Mouse (Mus musculus) thymus, adult 2 months (tissue): ENCODE data around the gene Pfkfb4. TPM values are rescaled to one million over a fixed set of nuclear protein-coding genes. Genes with fewer than 3 reads are reported as not detected.

ENCODE experiments used
- DNase-seq: peaks from one replicate; pipeline ENCODE4 v3.0.0; 2021
- H3K27ac ChIP-seq: fragments of 200-500 bp; 2 replicates; pipeline ENCODE4 v1.5.1; 2012; ENCODE audit warnings: low read length, control low read depth; ENCODE audit not compliant: control insufficient read depth, insufficient read depth
- H3K27me3 ChIP-seq: fragments of 200-500 bp; 2 replicates; pipeline ENCODE4 v1.6.1; 2012; ENCODE audit warnings: mild to moderate bottlenecking, low read length, moderate library complexity, mixed read lengths; ENCODE audit not compliant: control insufficient read depth, insufficient read depth
- H3K36me3 ChIP-seq: fragments of 200-500 bp; 2 replicates; pipeline ENCODE4 v1.6.1; 2012; ENCODE audit warnings: mild to moderate bottlenecking, low read length, moderate library complexity; ENCODE audit not compliant: control insufficient read depth, insufficient read depth
- H3K4me1 ChIP-seq: fragments of 200-500 bp; replicated peaks from 2 replicates; pipeline ENCODE4 v1.6.1; 2012; ENCODE audit warnings: low read length; ENCODE audit not compliant: control insufficient read depth, insufficient read depth
- H3K4me3 ChIP-seq: fragments of 200-500 bp; 2 replicates; pipeline ENCODE4 v1.5.1; 2012; ENCODE audit warnings: mild to moderate bottlenecking, low read length, control low read depth, moderate library complexity; ENCODE audit not compliant: control insufficient read depth, insufficient read depth
- CTCF ChIP-seq: fragments of 200-500 bp; IDR thresholded peaks from 2 replicates; pipeline ENCODE4 v1.5.1; 2012; ENCODE audit warnings: mild to moderate bottlenecking, control low read depth, low read length, moderate library complexity, borderline replicate concordance; ENCODE audit not compliant: control insufficient read depth, poor library complexity, insufficient read depth; ENCODE audit errors: extremely low read depth
- POLR2A ChIP-seq: fragments of 200-500 bp; IDR thresholded peaks from 2 replicates; pipeline ENCODE4 v1.6.1; 2012; ENCODE audit warnings: mild to moderate bottlenecking, low read length, control low read depth, moderate library complexity; ENCODE audit not compliant: control insufficient read depth, poor library complexity, insufficient read depth; ENCODE audit errors: extremely low read depth
- WGBS: fragments of 180-500 bp; shearing (Covaris S2); methylation state at CpG from one replicate; pipeline ENCODE4 v1.1.7; 2018; 5-methylcytosine and 5-hydroxymethylcytosine counted together
- polyA plus RNA-seq: library from polyadenylated mRNA; depleted of rRNA; stranded (reverse); fragments of >200 nt; gene quantifications from 2 replicates; pipeline ENCODE4 v1.2.3, GENCODE M21; 2012

The Pfkfb4 gene
- polyA plus RNA-seq, 1 experiment: 13.4 TPM

DNA sequence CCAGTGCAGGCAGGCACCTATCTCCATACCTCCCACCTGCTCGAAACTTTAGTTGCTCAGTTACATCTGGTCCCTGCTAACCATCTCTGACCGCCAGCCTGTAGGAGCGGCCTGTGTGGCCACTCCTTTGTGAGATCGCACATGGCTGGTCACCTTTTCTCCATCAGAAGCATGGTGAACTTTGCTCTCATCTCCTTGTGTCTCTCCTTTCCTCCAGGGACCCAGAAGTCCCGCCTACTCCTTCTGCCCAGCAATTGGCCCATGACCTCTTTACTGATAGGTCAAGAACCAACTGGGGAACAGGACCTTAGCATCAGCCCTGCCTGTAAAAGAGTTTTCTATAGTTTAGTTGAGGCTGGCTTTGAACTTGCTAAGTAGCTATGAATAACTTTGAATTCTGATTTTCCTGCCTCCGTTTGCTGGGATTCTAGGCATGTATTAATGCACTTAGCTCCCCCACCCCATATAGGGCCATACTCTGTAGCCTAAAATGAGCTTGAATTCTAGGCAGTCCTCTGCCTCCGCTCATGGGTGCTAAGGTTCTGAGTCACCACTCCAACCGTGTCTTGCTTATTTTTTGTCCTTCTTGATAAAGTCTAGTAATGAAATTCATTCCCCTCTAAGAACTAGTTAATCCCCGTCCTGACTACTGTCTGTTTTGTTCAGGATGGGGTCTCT lies 58.6 kb downstream of the Pfkfb4 start:
- H3K4me3 ChIP-seq: peak overlapping the region; percentile 35
- no peak for DNase-seq
- no peaks in the 10 kb centered on the region for H3K27me3 ChIP-seq
- H3K36me3 ChIP-seq: no peaks in the 10 kb centered on the region
- H3K27ac ChIP-seq: peak overlapping the region; percentile 98
- WGBS: 68% methylated on average over 9 of the region's 9 CpGs
- no peak for TF ChIP-seq CTCF
- TF ChIP-seq POLR2A: no peak
- peaks cover 52% of the 10 kb centered on the region for H3K4me1 ChIP-seq

DNA sequence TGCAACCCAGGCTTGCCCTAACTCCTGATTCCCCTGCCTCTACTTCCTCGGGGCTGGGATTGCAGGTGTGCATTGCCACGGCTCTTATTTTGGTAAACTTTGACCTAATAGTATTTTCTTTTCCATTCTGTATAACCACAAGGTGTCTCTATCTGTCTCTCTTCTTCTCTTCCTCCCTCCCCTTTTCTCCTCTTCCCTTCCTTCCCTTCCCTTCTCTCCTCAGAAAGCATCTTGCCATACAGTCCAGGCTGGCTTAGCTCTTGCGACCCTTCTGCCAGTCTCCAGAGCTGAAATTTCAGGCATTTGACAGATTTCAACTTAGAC lies 59.1 kb downstream of the Pfkfb4 start:
- DNase-seq: no peak
- Histone ChIP-seq H3K27ac (peak overlapping the region; percentile 98), H3K4me1 (peaks cover 57% of the 10 kb centered on the region), H3K4me3 (peak overlapping the region; percentile 35), H3K36me3 (no peaks in the 10 kb centered on the region), H3K27me3 (no peaks in the 10 kb centered on the region)
- TF ChIP-seq CTCF: no peak
- TF ChIP-seq POLR2A: no peak
- 8% methylated on average over 3 of the region's 3 CpGs for WGBS

DNA sequence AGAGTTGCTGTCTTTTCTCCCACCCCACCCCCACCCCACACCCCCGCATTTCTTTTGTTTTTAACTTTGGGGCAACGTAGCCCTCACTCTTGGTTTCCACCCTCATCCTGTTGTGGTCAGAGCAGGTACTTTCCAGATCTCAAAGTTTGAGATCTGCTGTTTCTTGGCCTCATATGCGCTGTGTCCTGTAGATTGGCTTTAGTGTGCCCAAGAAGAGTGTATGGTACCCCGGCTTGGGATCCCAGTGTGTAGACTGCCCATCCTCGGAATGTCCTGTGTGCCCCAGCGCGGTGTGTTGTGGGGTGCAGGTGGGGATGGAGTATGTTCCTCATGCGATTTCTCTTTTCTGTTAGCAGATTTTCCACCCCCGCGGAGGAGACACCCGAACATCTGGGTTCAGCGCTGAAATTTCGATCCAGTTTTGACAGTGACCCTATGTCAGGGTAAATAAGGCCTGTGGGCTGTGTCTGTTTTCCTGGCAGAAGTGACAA lies 59.5 kb downstream of the Pfkfb4 start:
- 5% methylated on average over 13 of the region's 13 CpGs for WGBS
- TF ChIP-seq POLR2A (no peak), CTCF (0 out of 2 replicates have a peak, but pooled peaks have one; percentile 51)
- H3K27me3 ChIP-seq: no peaks in the 10 kb centered on the region
- H3K36me3 ChIP-seq: peaks cover under 1% of the 10 kb centered on the region; the same call in 1 of the 2 replicates
- H3K27ac ChIP-seq: peak overlapping the region; percentile 98
- peaks cover 61% of the 10 kb centered on the region for H3K4me1 ChIP-seq
- DNase-seq: peak; percentile 62
- H3K4me3 ChIP-seq: peak overlapping the region; percentile 72

DNA sequence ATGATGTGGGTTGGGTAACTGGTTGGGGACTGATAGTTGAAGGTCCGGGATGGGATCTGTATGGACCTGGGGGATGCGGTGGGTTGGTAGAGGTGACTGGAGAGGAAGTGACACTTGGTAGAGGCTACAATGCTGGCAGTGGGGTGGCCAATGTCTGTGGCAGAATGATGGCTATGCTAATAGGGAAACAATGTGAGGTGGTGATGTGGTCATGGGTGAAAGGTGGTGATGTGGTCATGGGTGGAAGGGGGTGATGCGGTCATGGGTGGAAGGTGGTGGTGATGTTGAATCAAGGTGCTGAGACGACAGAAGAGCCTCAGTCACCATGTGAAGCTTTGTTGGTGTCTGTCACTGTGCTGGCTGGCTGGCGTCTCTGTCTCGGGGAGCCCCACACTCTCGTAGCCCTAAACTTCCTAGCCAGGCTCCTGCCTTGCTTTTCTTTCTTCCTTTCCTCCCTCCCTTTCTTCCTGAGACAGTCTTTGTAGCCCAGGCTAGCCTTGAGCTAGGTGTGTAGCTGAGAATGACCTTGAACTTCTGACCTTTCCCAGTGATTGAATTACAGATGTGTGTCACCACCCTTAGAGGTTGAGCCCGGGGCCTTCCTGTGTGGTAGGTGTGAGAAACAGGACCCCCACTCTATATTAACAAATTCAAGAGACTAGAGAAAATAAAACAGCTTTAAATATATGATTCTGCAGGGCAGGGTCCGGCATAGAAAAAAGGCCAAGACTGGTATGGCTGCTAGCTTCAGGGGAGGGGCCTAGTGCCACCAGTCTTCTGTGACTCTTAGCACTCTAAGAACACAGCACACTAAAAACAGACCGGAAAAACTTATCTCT lies 60.3 kb downstream of the Pfkfb4 start:
- Histone ChIP-seq H3K27ac (peak overlapping the region; percentile 98), H3K4me3 (peak overlapping the region; percentile 72)

DNA sequence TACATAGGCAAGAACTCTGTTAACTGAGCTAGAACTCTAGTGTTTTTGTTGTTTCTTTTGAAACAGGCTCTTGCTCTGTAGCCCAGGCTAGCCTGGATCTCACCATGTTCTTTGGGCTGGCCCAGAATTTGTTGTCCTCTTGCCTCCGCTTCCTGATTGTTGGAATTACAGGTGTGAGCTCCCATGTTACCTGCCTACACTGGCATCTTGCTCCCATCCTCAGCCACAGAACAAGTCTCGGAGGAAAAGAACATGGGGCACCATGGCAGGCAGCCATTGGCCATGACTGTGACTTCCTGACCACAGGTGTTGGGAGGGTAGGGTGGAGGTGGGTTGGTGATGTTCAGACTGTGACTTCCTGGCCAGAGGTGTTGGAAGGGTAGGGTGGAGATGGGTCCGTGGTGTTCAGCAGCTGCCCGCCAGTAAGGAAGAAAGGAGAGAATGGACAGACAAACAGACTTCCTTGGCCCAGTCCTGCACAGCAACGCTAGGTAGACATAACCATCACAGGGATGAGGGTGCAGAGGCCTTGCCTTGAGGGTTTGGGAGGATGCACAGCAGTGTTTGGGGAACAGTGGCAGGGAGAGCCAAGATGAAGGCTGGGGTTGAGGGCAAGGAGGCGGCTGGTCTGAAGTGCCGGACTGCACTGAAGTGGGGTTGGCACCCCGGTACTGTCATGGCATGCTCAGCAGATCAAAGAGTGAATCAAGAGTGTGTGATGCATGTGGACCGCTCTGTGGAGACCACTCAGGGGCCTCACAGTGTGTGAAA lies 61.1 kb downstream of the Pfkfb4 start:
- Histone ChIP-seq H3K27me3 (no peaks in the 10 kb centered on the region), H3K4me1 (peaks cover 69% of the 10 kb centered on the region), H3K36me3 (peaks cover 17% of the 10 kb centered on the region; the same call in 1 of the 2 replicates), H3K4me3 (peak overlapping the region; percentile 46), H3K27ac (peak overlapping the region; percentile 98)
- 61% methylated on average over 9 of the region's 9 CpGs for WGBS
- TF ChIP-seq POLR2A (peak; percentile 22; the same call in 1 of the 2 replicates), CTCF (no peak)
- peak; percentile 34 for DNase-seq

More for the DNA sequence above, 60.3 kb downstream of the Pfkfb4 start:
- Histone ChIP-seq H3K36me3 (peaks cover 9% of the 10 kb centered on the region; the same call in 1 of the 2 replicates), H3K4me1 (peaks cover 66% of the 10 kb centered on the region), H3K27me3 (no peaks in the 10 kb centered on the region)
- 30% methylated on average over 10 of the region's 10 CpGs for WGBS
- no peak for TF ChIP-seq CTCF
- no peak for TF ChIP-seq POLR2A
- DNase-seq: no peak

DNA sequence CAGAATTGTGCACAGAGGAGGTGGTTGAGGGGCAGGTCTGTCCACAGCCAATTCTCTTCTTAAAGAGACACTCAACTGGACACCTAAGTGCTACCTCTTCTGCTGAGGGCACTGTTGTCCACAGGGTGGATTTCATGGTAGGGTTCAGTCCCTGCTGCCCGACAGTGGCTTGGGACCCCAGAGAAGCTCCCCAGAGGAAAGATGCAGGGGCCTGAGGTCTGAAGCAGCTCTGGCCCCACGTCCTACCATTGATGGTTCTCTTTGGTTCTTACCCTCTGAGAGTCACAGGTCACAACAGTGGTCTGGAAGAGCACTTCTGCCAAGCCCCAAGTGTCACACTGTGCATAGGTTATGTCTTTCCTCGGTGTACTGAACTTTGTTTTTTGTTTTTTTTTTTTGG lies 61.8 kb downstream of the Pfkfb4 start:
- Histone ChIP-seq H3K4me3 (peak overlapping the region; percentile 46), H3K36me3 (peaks cover 20% of the 10 kb centered on the region; the same call in 1 of the 2 replicates), H3K27me3 (no peaks in the 10 kb centered on the region), H3K4me1 (peaks cover 73% of the 10 kb centered on the region), H3K27ac (peak overlapping the region; percentile 78)
- 77% methylated on average over 3 of the region's 3 CpGs for WGBS
- TF ChIP-seq CTCF (no peak), POLR2A (no peak)
- DNase-seq: no peak
